Mouse (Mus musculus) right cerebral cortex, postnatal 36 days (tissue): ENCODE results near the gene Stx3.

ENCODE experiments used
- DNase-seq, 2 experiments: peaks; one replicate each; pipeline ENCODE4 v3.0.0; 2022; ENCODE audit warnings: low spot score in 2 of 2, mixed read lengths in 1 of 2

Stx3 gene

GRCm38 (mm10) chr19:11808452-11808851, 10.8 kb downstream of the Stx3 start:
- no peak for DNase-seq

DNA sequence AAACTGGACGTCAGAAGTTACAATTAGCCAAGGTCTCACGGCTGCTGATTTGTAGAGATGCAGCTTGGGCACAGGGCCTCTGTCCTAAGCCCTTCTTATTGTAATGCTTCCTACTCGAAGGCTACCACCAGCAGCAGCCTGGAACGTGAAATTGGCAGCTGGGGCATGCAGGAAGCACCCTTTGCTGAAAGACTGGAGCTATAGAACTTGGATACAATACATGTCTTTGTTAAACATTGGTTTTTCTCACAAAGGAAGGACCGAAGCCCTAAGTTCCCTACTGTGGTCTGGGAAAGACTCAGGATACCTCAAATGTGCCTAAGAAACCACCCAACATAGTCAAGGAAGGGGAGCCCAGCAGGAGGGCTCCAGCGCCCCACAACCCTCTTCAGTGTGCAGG, 11.4 kb downstream of the Stx3 start:
- DNase-seq, result no peak

DNA sequence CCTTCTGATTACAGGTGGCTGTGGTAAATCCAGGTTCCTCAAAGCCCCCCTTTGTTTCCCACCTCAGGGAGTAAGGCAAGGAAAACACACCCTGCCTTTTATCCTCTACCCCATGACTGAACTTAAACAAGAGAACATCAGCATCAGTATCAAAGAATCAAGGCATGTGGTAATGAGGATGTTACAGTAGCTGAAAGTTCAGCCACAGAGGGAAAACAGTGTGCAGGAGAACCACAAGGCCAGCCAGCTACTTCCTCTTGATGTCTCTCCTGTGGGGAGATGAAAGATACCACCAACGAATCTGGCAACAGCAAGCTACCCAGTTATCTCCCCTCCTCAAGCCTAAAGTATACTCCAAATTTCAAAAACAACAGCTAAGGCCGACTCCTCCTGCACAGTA, 12.0 kb downstream of the Stx3 start:
- no peak for DNase-seq

DNA sequence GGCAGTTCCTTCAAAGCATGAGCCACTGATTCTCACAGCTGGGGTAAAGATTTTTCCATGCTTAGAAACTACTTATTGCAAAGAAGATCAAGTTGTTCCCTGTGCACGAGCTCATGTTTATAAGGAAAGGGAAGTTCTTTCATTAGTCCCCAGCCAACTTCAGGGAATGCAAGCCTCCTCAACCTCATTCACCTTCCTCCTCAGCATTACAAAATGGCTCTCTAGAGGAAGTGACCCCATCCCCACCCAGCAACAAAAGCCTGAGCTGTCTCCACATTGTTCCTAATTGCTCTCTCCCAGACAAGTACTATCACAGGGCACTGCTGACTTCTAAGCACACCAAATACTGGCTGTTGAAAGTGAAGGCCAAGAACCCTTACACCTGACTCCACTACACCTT, 14.8 kb downstream of the Stx3 start:
- DNase-seq, result no peak

- no peak for DNase-seq
Observed at GRCm38 (mm10) chr19:11800531-11801315, 18.5 kb downstream of the Stx3 start.

- no peak for DNase-seq
Observed at GRCm38 (mm10) chr19:11794447-11794846, 24.8 kb downstream of the Stx3 start.

DNA sequence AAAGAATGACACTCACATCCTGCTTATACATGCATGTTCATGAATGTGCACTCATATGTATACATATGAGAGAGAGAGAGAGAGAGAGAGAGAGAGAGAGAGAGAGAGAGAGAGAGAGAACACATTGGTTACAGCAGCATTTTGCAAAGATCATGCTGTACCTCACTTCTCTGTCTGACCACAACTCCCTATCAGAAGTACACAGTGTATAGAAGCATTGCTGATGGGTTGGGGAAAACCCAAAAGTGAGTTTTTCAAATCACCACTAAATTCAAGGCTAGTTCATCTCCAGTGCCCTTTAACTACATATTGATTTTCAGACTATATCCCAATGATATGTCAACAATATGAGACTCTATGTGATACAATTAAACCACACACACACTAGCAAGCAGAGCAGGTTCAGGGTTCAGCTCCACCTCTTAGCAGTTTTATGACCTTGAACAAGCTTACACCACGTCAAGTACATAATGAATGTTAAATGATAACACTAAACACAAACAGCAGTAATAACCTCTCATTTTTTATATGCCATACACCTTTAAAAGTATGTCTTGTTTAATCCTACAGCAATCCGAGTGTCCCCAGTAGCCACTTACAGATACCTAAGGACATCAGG, 25.4 kb downstream of the Stx3 start:
- DNase-seq, result no peak

DNA sequence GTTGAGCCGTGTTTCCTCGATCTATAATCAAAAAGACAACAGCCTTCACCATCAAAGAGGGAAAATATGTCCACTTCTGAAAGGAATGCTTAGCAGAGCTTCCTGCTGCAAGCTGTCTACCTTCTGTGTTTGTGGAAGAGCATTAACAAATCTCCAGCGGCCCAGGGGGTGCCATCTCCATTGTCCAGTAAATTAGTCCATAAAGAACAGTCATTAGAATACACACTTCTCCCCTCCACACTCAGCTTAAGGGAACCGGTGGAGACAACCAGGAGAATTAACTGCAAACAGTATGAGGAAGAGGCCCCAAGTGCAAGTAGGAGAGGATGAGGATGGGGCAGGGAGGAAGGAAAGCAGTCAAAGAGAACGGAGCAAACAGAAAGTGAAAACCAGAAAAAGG, 27.4 kb downstream of the Stx3 start:
- DNase-seq, result no peak

- DNase-seq, result no peak
Observed at GRCm38 (mm10) chr19:11788876-11789275, 30.3 kb downstream of the Stx3 start.

DNA sequence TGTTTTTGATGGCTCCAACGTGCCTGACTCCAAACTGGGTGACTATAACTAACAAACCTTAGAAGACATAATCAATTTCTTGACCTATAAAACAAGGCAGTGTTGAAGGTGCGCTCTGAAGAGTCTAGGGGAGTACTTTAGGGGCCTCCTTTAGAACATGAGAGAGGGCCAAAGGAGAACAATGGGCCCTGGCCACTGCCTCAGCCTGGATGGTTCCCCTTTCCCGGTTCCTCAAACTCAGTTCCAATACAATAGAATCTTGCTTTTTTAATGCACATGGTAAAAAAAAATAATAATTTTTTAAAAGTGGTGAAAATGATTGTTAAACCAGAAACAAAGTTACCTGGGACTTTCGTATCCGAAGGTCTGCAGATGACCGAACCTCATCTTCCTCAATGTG, 31.4 kb downstream of the Stx3 start:
- DNase-seq, result no peak

DNA sequence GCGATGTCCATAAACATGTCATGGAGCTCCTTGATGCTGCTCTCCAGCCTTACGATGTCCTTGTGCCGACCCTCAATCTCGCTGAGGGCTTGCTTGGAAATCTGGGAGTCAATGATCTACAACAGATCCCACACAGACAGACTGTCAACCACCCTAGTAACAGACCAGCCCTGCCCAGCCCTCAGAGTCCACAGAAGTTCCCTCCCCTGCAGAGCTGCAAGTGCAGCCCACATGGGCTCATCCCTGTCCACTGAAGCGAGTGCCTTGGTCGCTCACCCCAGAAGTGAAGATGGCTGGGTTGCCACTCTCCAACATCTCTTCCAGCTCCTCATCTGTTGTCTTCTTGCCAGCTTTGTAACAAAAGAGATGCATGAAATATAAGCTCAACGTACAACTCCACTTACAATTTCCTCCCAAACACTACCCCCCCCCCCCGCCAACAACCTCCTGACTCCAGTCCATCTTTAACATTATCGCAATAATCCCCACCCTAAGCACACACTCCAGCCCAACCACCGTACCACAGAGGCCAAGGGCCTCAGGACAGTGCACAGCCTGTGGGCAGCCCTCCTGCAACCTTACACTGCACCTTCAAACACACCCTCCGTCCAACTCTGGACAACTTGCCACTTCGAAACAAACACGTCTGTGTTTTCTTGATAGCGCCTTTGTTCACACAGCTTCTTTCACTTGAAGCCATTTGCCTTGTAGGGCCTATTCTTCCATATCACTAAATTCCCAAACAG, 33.6 kb downstream of the Stx3 start:
- DNase-seq, result no peak

- peak in 1 of 2 experiments; percentile 42 for DNase-seq
Observed at GRCm38 (mm10) chr19:11777191-11777865, 41.9 kb downstream of the Stx3 start.

- peak; percentile 82 to 83 for DNase-seq
Observed at GRCm38 (mm10) chr19:11770205-11770892, 48.9 kb downstream of the Stx3 start, which contains the start of gene Mrpl16. Gene Mrpl16, plus strand, starts transcription at chr19:11770391.

- DNase-seq, result no peak
Observed at GRCm38 (mm10) chr19:11769257-11769920, 49.8 kb downstream of the Stx3 start.

DNA sequence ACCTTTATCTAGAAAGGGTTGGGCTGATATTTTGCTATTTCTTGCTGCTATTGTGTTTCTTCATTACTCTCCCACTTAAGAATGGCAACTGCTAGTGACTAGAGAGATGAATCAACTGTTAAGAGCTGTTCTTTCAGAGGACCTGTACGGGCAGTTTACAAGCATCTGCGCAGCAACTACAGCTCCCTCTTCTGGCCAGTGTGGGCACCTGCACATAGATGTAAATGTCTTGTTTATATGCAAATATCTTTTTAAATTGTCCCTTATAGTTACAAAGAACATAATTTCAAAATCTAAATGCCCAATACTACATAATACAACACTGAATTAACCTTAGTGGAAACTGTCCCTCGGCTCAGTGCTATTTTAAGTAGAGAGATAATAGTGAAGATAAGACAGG, 51.0 kb downstream of the Stx3 start:
- DNase-seq, result no peak

GRCm38 (mm10) chr19:11766413-11766812, 52.8 kb downstream of the Stx3 start:
- no peak for DNase-seq

DNA sequence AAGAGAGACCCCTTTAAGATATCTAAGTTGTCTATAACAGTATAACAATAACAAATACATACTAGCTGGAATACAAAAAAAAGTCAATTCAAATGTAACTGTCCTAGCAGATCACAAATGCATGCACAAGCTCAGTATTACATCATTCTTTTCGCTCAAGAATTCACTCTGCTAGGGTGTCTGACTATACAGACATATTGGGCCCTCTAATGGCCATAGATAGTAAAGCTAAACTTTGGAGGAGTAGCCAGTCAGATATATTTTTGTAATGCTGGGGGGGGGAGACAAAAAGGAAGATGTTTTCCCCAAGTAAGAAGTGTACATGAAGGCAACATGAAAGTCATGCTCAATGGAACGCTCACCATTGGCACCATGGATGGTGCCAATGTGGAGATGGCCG, 54.1 kb downstream of the Stx3 start:
- no peak for DNase-seq

- no peak for DNase-seq
Observed at GRCm38 (mm10) chr19:11747298-11747697, 71.9 kb downstream of the Stx3 start, which contains the start of gene Gif. Gene Gif, plus strand, starts transcription at chr19:11747554.

GRCm38 (mm10) chr19:11745680-11746079, 73.5 kb downstream of the Stx3 start:
- no peak for DNase-seq

DNA sequence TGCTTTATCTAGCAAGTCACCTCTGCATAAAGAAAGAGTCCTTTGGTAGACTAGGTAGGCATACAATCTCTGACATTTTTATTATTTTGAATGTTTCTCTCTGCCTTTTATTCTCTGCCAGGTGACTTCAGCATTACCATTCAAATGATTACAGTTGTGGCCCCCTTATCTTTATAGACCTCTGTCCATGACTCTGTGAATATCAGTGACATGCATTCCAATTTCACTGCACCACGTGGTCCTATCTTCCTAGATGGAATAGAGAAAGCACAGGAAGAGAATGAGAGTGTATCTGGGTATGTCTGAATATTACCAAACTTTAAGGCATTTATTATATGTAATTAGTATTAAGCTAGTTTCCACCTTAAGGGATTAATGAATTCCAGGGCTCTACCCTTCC, 82.7 kb downstream of the Stx3 start:
- DNase-seq, result no peak

- no peak for DNase-seq
Observed at GRCm38 (mm10) chr19:11730278-11730677, 88.9 kb downstream of the Stx3 start.
